Mouse (Mus musculus) cerebellum, adult 9-11 months (tissue): ENCODE results near the gene Prkcq.
"Not testable (repeated sequence)": the region's sequence is repeated elsewhere in the genome, so short reads cannot be mapped to it uniquely, and the experiment has no call there.

Experiments
- DNase-seq: peaks from one replicate; pipeline ENCODE4 v3.0.0; 2022

Prkcq gene

GRCm38 (mm10) chr2:11298811-11299210 lies 126.9 kb downstream of the Prkcq start:
- DNase-seq: no peak

- no peak for DNase-seq
These were observed 127.5 kb downstream of the Prkcq start for GRCm38 (mm10) chr2:11299366-11299765.

- no peak for DNase-seq
These were observed 128.5 kb downstream of the Prkcq start for GRCm38 (mm10) chr2:11300362-11300761.

GRCm38 (mm10) chr2:11320241-11320640 lies 148.3 kb downstream of the Prkcq start:
- no peak for DNase-seq

- no peak for DNase-seq
These were observed 150.5 kb downstream of the Prkcq start for GRCm38 (mm10) chr2:11322396-11322795.

- DNase-seq: no peak
These were observed 155.4 kb downstream of the Prkcq start for GRCm38 (mm10) chr2:11327280-11327679.

GRCm38 (mm10) chr2:11329407-11330224 lies 157.7 kb downstream of the Prkcq start:
- DNase-seq: no peak

- peak; percentile 36 for DNase-seq
These were observed 159.9 kb downstream of the Prkcq start for GRCm38 (mm10) chr2:11331528-11332446.

GRCm38 (mm10) chr2:11332469-11332868 lies 160.6 kb downstream of the Prkcq start:
- no peak for DNase-seq

- DNase-seq: peak; percentile 23
These were observed 161.6 kb downstream of the Prkcq start for GRCm38 (mm10) chr2:11333301-11334017.

- no peak for DNase-seq
These were observed 164.4 kb downstream of the Prkcq start for GRCm38 (mm10) chr2:11336320-11336719.

GRCm38 (mm10) chr2:11338931-11339839 lies 167.3 kb downstream of the Prkcq start:
- peak; percentile 27 for DNase-seq

GRCm38 (mm10) chr2:11344691-11345090 lies 172.8 kb downstream of the Prkcq start:
- DNase-seq: no peak

- not testable (repeated sequence) for DNase-seq
These were observed 174.5 kb downstream of the Prkcq start for GRCm38 (mm10) chr2:11346419-11346818.

- no peak for DNase-seq
These were observed 175.9 kb downstream of the Prkcq start for GRCm38 (mm10) chr2:11347791-11348190.
